Mouse (Mus musculus): ENCODE data around the gene Ets1.

Ets1 gene

GRCm38 (mm10) chr9:32695492-32696190 lies 59.6 kb downstream of the Ets1 start:
- DNase-seq, result peak; percentile 98

- DNase-seq, result no peak
Observed at GRCm38 (mm10) chr9:32696259-32696658, 60.2 kb downstream of the Ets1 start.

- DNase-seq, result peak; percentile 80
Observed at GRCm38 (mm10) chr9:32696717-32697116, 60.7 kb downstream of the Ets1 start.

GRCm38 (mm10) chr9:32697291-32698110 lies 61.5 kb downstream of the Ets1 start:
- DNase-seq, result no peak

GRCm38 (mm10) chr9:32698766-32699165 lies 62.7 kb downstream of the Ets1 start:
- DNase-seq, result no peak

- no peak for DNase-seq
Observed at GRCm38 (mm10) chr9:32699391-32699841, 63.4 kb downstream of the Ets1 start.

GRCm38 (mm10) chr9:32700091-32700905 lies 64.3 kb downstream of the Ets1 start:
- no peak for DNase-seq

- no peak for DNase-seq
Observed at GRCm38 (mm10) chr9:32701126-32701997, 65.3 kb downstream of the Ets1 start.

GRCm38 (mm10) chr9:32701998-32702305 lies 65.9 kb downstream of the Ets1 start:
- no peak for DNase-seq

GRCm38 (mm10) chr9:32702836-32703395 lies 66.9 kb downstream of the Ets1 start:
- DNase-seq, result no peak

GRCm38 (mm10) chr9:32703976-32704745 lies 68.1 kb downstream of the Ets1 start:
- no peak for DNase-seq

GRCm38 (mm10) chr9:32705827-32706478 lies 69.9 kb downstream of the Ets1 start:
- DNase-seq, result peak; percentile 34

GRCm38 (mm10) chr9:32707436-32707835 lies 71.4 kb downstream of the Ets1 start:
- DNase-seq, result no peak

GRCm38 (mm10) chr9:32708491-32708890 lies 72.5 kb downstream of the Ets1 start:
- no peak for DNase-seq

- peak; percentile 64 for DNase-seq
Observed at GRCm38 (mm10) chr9:32709359-32709758, 73.3 kb downstream of the Ets1 start.

GRCm38 (mm10) chr9:32709764-32710734 lies 74.0 kb downstream of the Ets1 start:
- DNase-seq, result no peak

GRCm38 (mm10) chr9:32710987-32711652 lies 75.1 kb downstream of the Ets1 start:
- no peak for DNase-seq

- DNase-seq, result no peak
Observed at GRCm38 (mm10) chr9:32711768-32712167, 75.7 kb downstream of the Ets1 start.

- DNase-seq, result no peak
Observed at GRCm38 (mm10) chr9:32712383-32712910, 76.4 kb downstream of the Ets1 start.
